In the genomic region with DNA sequence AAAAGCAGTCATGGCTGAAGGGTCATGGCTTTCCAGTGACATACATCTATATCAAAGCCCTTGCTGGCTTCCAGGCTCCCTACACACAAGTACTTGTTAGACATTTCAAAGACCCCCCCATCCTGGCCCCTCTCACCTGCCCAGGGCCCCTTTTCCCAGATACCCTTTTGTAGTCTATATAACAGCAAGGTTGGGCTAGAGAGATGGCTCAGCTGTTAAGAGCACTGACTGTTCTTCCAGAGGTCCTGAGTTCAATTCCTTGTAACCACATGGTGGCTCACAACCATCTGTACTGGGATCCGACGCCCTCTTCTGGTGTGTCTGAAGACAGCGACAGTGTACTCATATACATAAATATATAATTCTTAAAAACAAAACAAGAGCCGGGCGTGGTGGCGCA, we compare ENCODE assay signal across 23 mouse cellular contexts. TPM values are rescaled to one million over a fixed set of nuclear protein-coding genes. Genes with fewer than 3 reads are reported as not detected.
DNase-seq lines count a peak whose midpoint lies in the region; ATAC-seq and TF ChIP-seq lines count a peak whose summit lies in the region.
"Had no signal": no experiment of that assay in that cellular context is flagged by ENCODE, and none has a peak within 500 bp of the region (broad histone marks: within the 10 kb centered on the region; RNA-seq: fewer than 3 reads in every experiment).

No protein-coding gene starts in this region.

- DNase-seq in heart, adult 11 months: peak; percentile 91
- DNase-seq in heart, embryonic 10.5 days (ENCODE audit: low spot score): no peak
- no peak for DNase-seq in midbrain, postnatal 0 days (ENCODE audit: low spot score)
- DNase-seq in c-Kit-positive CD71-positive TER-119-positive erythroid progenitor cells, embryonic 14.5 days (ENCODE audit: low spot score): no peak
- DNase-seq: adrenal gland, postnatal 14 days; cerebellum, adult 18-20 months; cerebellum, postnatal 14 days; forebrain, postnatal 0 days; gastrocnemius, adult 2 months; gastrocnemius, postnatal 14 days; heart, adult 18-20 months; heart, postnatal 36 days had no signal

- H3K36me3 ChIP-seq in heart, embryonic 10.5 days: no peaks in the 10 kb centered on the region
- H3K36me3 ChIP-seq in intestine, postnatal 0 days (ENCODE audit: control insufficient read depth, insufficient read depth): no peaks in the 10 kb centered on the region
- H3K36me3 ChIP-seq in intestine, embryonic 15.5 days: no peaks in the 10 kb centered on the region
- 0 out of 2 replicates have a peak, but pooled peaks cover 4% of the 10 kb centered on the region for H3K36me3 ChIP-seq in midbrain, postnatal 0 days (ENCODE audit: insufficient read depth, low read length)
- no peaks in the 10 kb centered on the region for H3K36me3 ChIP-seq in midbrain, embryonic 13.5 days
- H3K36me3 ChIP-seq: embryonic facial prominence, embryonic 12.5 days; embryonic facial prominence, embryonic 15.5 days; hindbrain, embryonic 10.5 days had no signal

- H3K27ac ChIP-seq in heart, embryonic 10.5 days: no peak overlapping the region
- H3K27ac ChIP-seq in intestine, postnatal 0 days (ENCODE audit: low read depth, low read length): no peak overlapping the region
- H3K27ac ChIP-seq in intestine, embryonic 15.5 days: no peak overlapping the region
- H3K27ac ChIP-seq in midbrain, postnatal 0 days (ENCODE audit: low read depth, low read length): no peak overlapping the region
- no peak overlapping the region for H3K27ac ChIP-seq in midbrain, embryonic 13.5 days
- H3K27ac ChIP-seq: embryonic facial prominence, embryonic 12.5 days; embryonic facial prominence, embryonic 15.5 days; hindbrain, embryonic 10.5 days; hindbrain, embryonic 14.5 days had no signal

- peak; percentile 20; the same call in 1 of the 2 replicates for TF ChIP-seq CTCF in intestine, postnatal 0 days (IDR thresholded peaks at IDR 0.05; ENCODE audit: low read depth)
- TF ChIP-seq CTCF in midbrain, postnatal 0 days (IDR thresholded peaks at IDR 0.05): peak; percentile 19; the same call in 1 of the 2 replicates

- H3K27me3 ChIP-seq in heart, embryonic 10.5 days (ENCODE audit: insufficient read depth, poor library complexity, severe bottlenecking): no peaks in the 10 kb centered on the region
- no peaks in the 10 kb centered on the region for H3K27me3 ChIP-seq in intestine, postnatal 0 days (replicated peaks; ENCODE audit: control insufficient read depth, insufficient read depth, low read length)
- no peaks in the 10 kb centered on the region for H3K27me3 ChIP-seq in intestine, embryonic 15.5 days (replicated peaks)
- no peaks in the 10 kb centered on the region for H3K27me3 ChIP-seq in midbrain, postnatal 0 days (ENCODE audit: insufficient read depth, low read length)
- no peaks in the 10 kb centered on the region for H3K27me3 ChIP-seq in midbrain, embryonic 13.5 days
- H3K27me3 ChIP-seq: embryonic facial prominence, embryonic 12.5 days; embryonic facial prominence, embryonic 15.5 days; Patski had no signal

- H3K4me3 ChIP-seq in heart, embryonic 10.5 days: no peak overlapping the region
- H3K4me3 ChIP-seq in intestine, postnatal 0 days (ENCODE audit: low read depth, low read length): no peak overlapping the region
- no peak overlapping the region for H3K4me3 ChIP-seq in intestine, embryonic 15.5 days (replicated peaks)
- no peak overlapping the region for H3K4me3 ChIP-seq in midbrain, postnatal 0 days (ENCODE audit: low read depth, low read length)
- no peak overlapping the region for H3K4me3 ChIP-seq in midbrain, embryonic 13.5 days (replicated peaks)
- H3K4me3 ChIP-seq: embryonic facial prominence, embryonic 12.5 days; embryonic facial prominence, embryonic 15.5 days; gastrocnemius, adult 2 months; hindbrain, embryonic 10.5 days had no signal

- ATAC-seq in intestine, postnatal 0 days: no peak
- no peak for ATAC-seq in intestine, embryonic 15.5 days
- ATAC-seq in midbrain, postnatal 0 days (ENCODE audit: low FRiP score): no peak
- no peak for ATAC-seq in midbrain, embryonic 13.5 days
- ATAC-seq: forebrain, embryonic 14.5 days; forebrain, postnatal 0 days; Patski had no signal

- H3K4me2 ChIP-seq in intestine, postnatal 0 days (replicated peaks; ENCODE audit: low read depth): no peak overlapping the region
- H3K4me2 ChIP-seq in intestine, embryonic 15.5 days (replicated peaks): no peak overlapping the region
- no peak overlapping the region for H3K4me2 ChIP-seq in midbrain, postnatal 0 days (ENCODE audit: low read depth, low read length, poor library complexity, severe bottlenecking)
- no peak overlapping the region for H3K4me2 ChIP-seq in midbrain, embryonic 13.5 days (replicated peaks)
- H3K4me2 ChIP-seq: embryonic facial prominence, embryonic 12.5 days; embryonic facial prominence, embryonic 15.5 days; heart, embryonic 11.5 days had no signal

- no peak overlapping the region for H3K9ac ChIP-seq in intestine, postnatal 0 days (ENCODE audit: low read depth, low read length)
- no peak overlapping the region for H3K9ac ChIP-seq in intestine, embryonic 15.5 days
- no peak overlapping the region for H3K9ac ChIP-seq in midbrain, postnatal 0 days (replicated peaks; ENCODE audit: low read length, poor library complexity, severe bottlenecking)
- H3K9ac ChIP-seq in midbrain, embryonic 13.5 days (replicated peaks): no peak overlapping the region
- H3K9ac ChIP-seq: embryonic facial prominence, embryonic 12.5 days; embryonic facial prominence, embryonic 15.5 days; forebrain, postnatal 0 days; hindbrain, embryonic 14.5 days had no signal

- H3K9me3 ChIP-seq in heart, embryonic 10.5 days: no peaks in the 10 kb centered on the region
- H3K9me3 ChIP-seq in intestine, postnatal 0 days (ENCODE audit: control insufficient read depth): no peaks in the 10 kb centered on the region
- H3K9me3 ChIP-seq in intestine, embryonic 15.5 days: no peaks in the 10 kb centered on the region
- H3K9me3 ChIP-seq in midbrain, postnatal 0 days (ENCODE audit: low read length): no peaks in the 10 kb centered on the region
- no peaks in the 10 kb centered on the region for H3K9me3 ChIP-seq in midbrain, embryonic 13.5 days
- H3K9me3 ChIP-seq: embryonic facial prominence, embryonic 12.5 days; embryonic facial prominence, embryonic 15.5 days; G1E; hindbrain, embryonic 10.5 days had no signal

- peaks cover 49% of the 10 kb centered on the region for H3K4me1 ChIP-seq in heart, embryonic 10.5 days
- peaks cover 10% of the 10 kb centered on the region; the same call in 1 of the 2 replicates for H3K4me1 ChIP-seq in intestine, postnatal 0 days (replicated peaks; ENCODE audit: control insufficient read depth, insufficient read depth, low read length)
- H3K4me1 ChIP-seq in intestine, embryonic 15.5 days (replicated peaks): peaks cover 28% of the 10 kb centered on the region
- 0 out of 2 replicates have a peak, but pooled peaks cover 3% of the 10 kb centered on the region for H3K4me1 ChIP-seq in midbrain, postnatal 0 days (ENCODE audit: insufficient read depth, low read length)
- peaks cover 33% of the 10 kb centered on the region for H3K4me1 ChIP-seq in midbrain, embryonic 13.5 days (replicated peaks)

- 92% methylated on average over 6 of the region's 6 CpGs for WGBS in heart, embryonic 10.5 days
- WGBS in intestine, postnatal 0 days: 89% methylated on average over 6 of the region's 6 CpGs
- WGBS in intestine, embryonic 15.5 days: 85% methylated on average over 6 of the region's 6 CpGs
- WGBS in midbrain, postnatal 0 days: 93% methylated on average over 6 of the region's 6 CpGs
- 87% methylated on average over 6 of the region's 6 CpGs for WGBS in midbrain, embryonic 13.5 days

RNA-seq across cellular contexts. Expression of a gene that starts 3.9 kb away (rescaled TPM):
- 17.3 and 20.1 TPM in 2 replicates for polyA plus RNA-seq in heart, embryonic 10.5 days (2016; fragmentation: Nextera tagmentation; extraction: Ambion mirVana)
- 33.2 and 35.0 TPM in 2 replicates for polyA plus RNA-seq in intestine, postnatal 0 days (2015; fragmentation: Nextera tagmentation; extraction: Ambion mirVana)
- 29.5 and 31.5 TPM in 2 replicates for polyA plus RNA-seq in intestine, embryonic 15.5 days (2015; fragmentation: Nextera tagmentation; extraction: Ambion mirVana)
- 115 and 152 TPM in 2 replicates for total RNA-seq in midbrain, postnatal 0 days (2014; rRNA removed)
- 77.3 and 77.9 TPM in 2 replicates for polyA plus RNA-seq in midbrain, postnatal 0 days (2015; fragmentation: Nextera tagmentation; extraction: Ambion mirVana)
- 18.0 and 30.1 TPM in 2 replicates for polyA plus RNA-seq in midbrain, embryonic 13.5 days (2015; fragmentation: Nextera tagmentation; extraction: Ambion mirVana)

RNA-seq across cellular contexts. Expression of a gene that starts 4.0 kb away (rescaled TPM):
- 193 TPM in 2 replicates for polyA plus RNA-seq in heart, embryonic 10.5 days (2016; fragmentation: Nextera tagmentation; extraction: Ambion mirVana)
- 197 and 213 TPM in 2 replicates for polyA plus RNA-seq in intestine, postnatal 0 days (2015; fragmentation: Nextera tagmentation; extraction: Ambion mirVana)
- 189 and 205 TPM in 2 replicates for polyA plus RNA-seq in intestine, embryonic 15.5 days (2015; fragmentation: Nextera tagmentation; extraction: Ambion mirVana)
- 314 and 335 TPM in 2 replicates for total RNA-seq in midbrain, postnatal 0 days (2014; rRNA removed)
- 455 and 484 TPM in 2 replicates for polyA plus RNA-seq in midbrain, postnatal 0 days (2015; fragmentation: Nextera tagmentation; extraction: Ambion mirVana)
- 271 and 280 TPM in 2 replicates for polyA plus RNA-seq in midbrain, embryonic 13.5 days (2015; fragmentation: Nextera tagmentation; extraction: Ambion mirVana)

RNA-seq across cellular contexts. Expression of a gene that starts 23.8 kb away (rescaled TPM):
- 0.42 and 0.60 TPM in 2 replicates for polyA plus RNA-seq in heart, embryonic 10.5 days (2016; fragmentation: Nextera tagmentation; extraction: Ambion mirVana)
- polyA plus RNA-seq in intestine, postnatal 0 days (2015; fragmentation: Nextera tagmentation; extraction: Ambion mirVana): 39.5 and 54.4 TPM in 2 replicates
- 3.9 and 4.2 TPM in 2 replicates for polyA plus RNA-seq in intestine, embryonic 15.5 days (2015; fragmentation: Nextera tagmentation; extraction: Ambion mirVana)
- total RNA-seq in midbrain, postnatal 0 days (2014; rRNA removed): 3.5 and 21.3 TPM in 2 replicates
- polyA plus RNA-seq in midbrain, postnatal 0 days (2015; fragmentation: Nextera tagmentation; extraction: Ambion mirVana): 5.3 and 6.0 TPM in 2 replicates
- 0.89 and 1.2 TPM in 2 replicates for polyA plus RNA-seq in midbrain, embryonic 13.5 days (2015; fragmentation: Nextera tagmentation; extraction: Ambion mirVana)
- total RNA-seq: G1E had no signal
- polyA plus RNA-seq: G1E, Patski had no signal

RNA-seq across cellular contexts. Expression of a gene that starts 40.4 kb away (rescaled TPM):
- polyA plus RNA-seq in heart, embryonic 10.5 days (2016; fragmentation: Nextera tagmentation; extraction: Ambion mirVana): 15.6 and 21.7 TPM in 2 replicates
- 6.1 and 7.0 TPM in 2 replicates for polyA plus RNA-seq in intestine, postnatal 0 days (2015; fragmentation: Nextera tagmentation; extraction: Ambion mirVana)
- polyA plus RNA-seq in intestine, embryonic 15.5 days (2015; fragmentation: Nextera tagmentation; extraction: Ambion mirVana): 9.6 and 12.5 TPM in 2 replicates
- 37.1 and 41.3 TPM in 2 replicates for total RNA-seq in midbrain, postnatal 0 days (2014; rRNA removed)
- 37.9 and 40.7 TPM in 2 replicates for polyA plus RNA-seq in midbrain, postnatal 0 days (2015; fragmentation: Nextera tagmentation; extraction: Ambion mirVana)
- polyA plus RNA-seq in midbrain, embryonic 13.5 days (2015; fragmentation: Nextera tagmentation; extraction: Ambion mirVana): 34.1 and 35.1 TPM in 2 replicates
